Mouse (Mus musculus): ENCODE measurements around the gene Trp53tg5.

Trp53tg5 gene

GRCm38 (mm10) chr2:164473624-164474023 is at the start of gene Trp53tg5:
Gene Trp53tg5, minus strand, starts transcription at chr2:164473724.
- DNase-seq (ENCODE audit: low spot score in 2 of 2): no peak

- no peak for DNase-seq (ENCODE audit: low spot score in 2 of 2)
These were observed 48.8 kb upstream of the Trp53tg5 start for GRCm38 (mm10) chr2:164522280-164522679.

- no peak for DNase-seq (ENCODE audit: low spot score in 2 of 2)
These were observed 48.3 kb upstream of the Trp53tg5 start for GRCm38 (mm10) chr2:164521841-164522240.

GRCm38 (mm10) chr2:164520782-164521181 is 47.3 kb upstream of the Trp53tg5 start:
- DNase-seq (ENCODE audit: low spot score in 2 of 2): peak in 1 of 2 experiments; percentile 43

GRCm38 (mm10) chr2:164519171-164519526 is 45.6 kb upstream of the Trp53tg5 start:
- DNase-seq (ENCODE audit: low spot score in 2 of 2): no peak

- DNase-seq (ENCODE audit: low spot score in 2 of 2): no peak
These were observed 45.0 kb upstream of the Trp53tg5 start for GRCm38 (mm10) chr2:164518266-164519170.

- DNase-seq (ENCODE audit: low spot score in 2 of 2): peak; percentile 55 to 64
These were observed 44.1 kb upstream of the Trp53tg5 start for GRCm38 (mm10) chr2:164517485-164518221.

GRCm38 (mm10) chr2:164516592-164516991 is 43.1 kb upstream of the Trp53tg5 start:
- DNase-seq (ENCODE audit: low spot score in 2 of 2): no peak

- DNase-seq (ENCODE audit: low spot score in 2 of 2): no peak
These were observed 42.4 kb upstream of the Trp53tg5 start for GRCm38 (mm10) chr2:164515897-164516296.

- no peak for DNase-seq (ENCODE audit: low spot score in 2 of 2)
These were observed 41.4 kb upstream of the Trp53tg5 start for GRCm38 (mm10) chr2:164514916-164515315.

GRCm38 (mm10) chr2:164513389-164513788 is 39.9 kb upstream of the Trp53tg5 start:
- DNase-seq (ENCODE audit: low spot score in 2 of 2): peak; percentile 76 to 89

GRCm38 (mm10) chr2:164512121-164512909 is 38.8 kb upstream of the Trp53tg5 start:
- DNase-seq (ENCODE audit: low spot score in 2 of 2): peak; percentile 26 to 52

GRCm38 (mm10) chr2:164510621-164511190 is 37.2 kb upstream of the Trp53tg5 start:
- no peak for DNase-seq (ENCODE audit: low spot score in 2 of 2)

GRCm38 (mm10) chr2:164507811-164508210 is 34.3 kb upstream of the Trp53tg5 start:
- DNase-seq (ENCODE audit: low spot score in 2 of 2): no peak

- DNase-seq (ENCODE audit: low spot score in 2 of 2): no peak
These were observed 32.3 kb upstream of the Trp53tg5 start for GRCm38 (mm10) chr2:164505619-164506347.

GRCm38 (mm10) chr2:164504919-164505318 is 31.4 kb upstream of the Trp53tg5 start:
- DNase-seq (ENCODE audit: low spot score in 2 of 2): no peak

GRCm38 (mm10) chr2:164500511-164500910 is 27.0 kb upstream of the Trp53tg5 start:
- no peak for DNase-seq (ENCODE audit: low spot score in 2 of 2)

- no peak for DNase-seq (ENCODE audit: low spot score in 2 of 2)
These were observed 25.8 kb upstream of the Trp53tg5 start for GRCm38 (mm10) chr2:164499317-164499716.

- DNase-seq (ENCODE audit: low spot score in 2 of 2): no peak
These were observed 24.3 kb upstream of the Trp53tg5 start for GRCm38 (mm10) chr2:164497691-164498268.

- peak; percentile 87 for DNase-seq (ENCODE audit: low spot score in 2 of 2)
These were observed 23.5 kb upstream of the Trp53tg5 start, which contains the start of gene Pigt for GRCm38 (mm10) chr2:164496847-164497690. Gene Pigt, plus strand, starts transcription at chr2:164497520.

Measured in heart, adult 9 months (tissue).